Mouse (Mus musculus): ENCODE measurements around the gene Tsc22d1.

GRCm38 (mm10) chr14:76425986-76426530, 11.3 kb downstream of the Tsc22d1 start:
- TF ChIP-seq POLR2A (IDR thresholded peaks at IDR 0.05; ENCODE audit: extremely low read depth, insufficient read depth, low read length) (no peak), CTCF (IDR thresholded peaks at IDR 0.05; ENCODE audit: low read depth, low read length) (no peak)

Measured in liver, adult 2 months (tissue).